Mouse (Mus musculus): ENCODE measurements around the gene Gcn1l1.

DNA sequence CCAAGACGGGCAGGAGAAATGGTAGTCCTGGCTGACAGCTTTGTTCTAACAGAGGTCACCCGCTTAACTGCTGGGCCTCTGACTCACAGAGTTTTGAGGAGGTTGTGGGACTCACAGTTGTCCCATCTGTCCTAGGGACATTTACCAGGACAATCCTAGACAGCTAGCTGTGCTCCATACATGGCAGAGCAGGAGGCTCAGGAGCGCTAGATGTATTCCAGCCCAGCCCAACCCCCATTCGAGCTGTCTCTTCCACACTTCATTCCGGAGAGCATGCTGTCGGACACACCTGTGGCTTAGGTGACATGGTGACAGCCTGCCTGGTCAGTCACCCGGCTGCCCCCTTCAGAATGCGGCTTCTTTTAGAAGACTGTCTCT, 35.7 kb upstream of the Gcn1l1 start:
- TF ChIP-seq CTCF (IDR thresholded peaks at IDR 0.05; ENCODE audit: extremely low read depth, insufficient read depth, insufficient read length, insufficient replicate concordance), result no peak
- TF ChIP-seq POLR2A (IDR thresholded peaks at IDR 0.05; ENCODE audit: low read depth, low read length), result no peak
